Mouse (Mus musculus): ENCODE data around the gene Ccdc175. TPM values are rescaled to one million over a fixed set of nuclear protein-coding genes. Genes with fewer than 3 reads are reported as not detected.

Ccdc175 gene
- polyA plus RNA-seq (2015; fragmentation: Nextera tagmentation; extraction: Ambion mirVana) = not detected in 2 replicates

DNA sequence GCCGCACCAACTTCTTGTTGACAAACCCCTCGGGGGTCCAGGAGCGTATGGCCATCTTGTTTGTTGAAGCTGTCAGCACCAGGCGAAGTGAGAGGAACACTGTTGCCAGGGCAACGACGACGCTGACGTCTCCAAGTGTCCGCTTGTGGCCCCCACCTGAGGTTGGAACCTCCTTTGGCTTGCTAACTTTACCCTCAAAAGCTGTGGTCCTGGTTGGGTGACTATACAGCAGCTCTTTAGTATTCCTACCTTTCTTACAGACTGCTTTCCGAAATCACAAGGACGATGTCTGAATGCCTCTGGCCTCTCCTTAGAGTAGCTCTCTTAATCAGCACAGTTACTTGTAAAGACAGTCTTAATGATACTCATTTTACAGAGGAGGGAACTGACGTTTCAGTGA is at the start of gene Ccdc175:
Gene Ccdc175, minus strand, starts transcription at position 101 of the 400 bp plus-strand sequence.
- Histone ChIP-seq H3K27ac (ENCODE audit: low read length) (no peak within 1 kb of the TSS), H3K9me3 (replicated peaks; ENCODE audit: control insufficient read depth, low read length) (no peaks in the 10 kb centered on the region), H3K36me3 (ENCODE audit: control insufficient read depth, insufficient read depth) (no peaks in the 10 kb centered on the region), H3K27me3 (ENCODE audit: control insufficient read depth, insufficient read depth, low read length) (no peaks in the 10 kb centered on the region), H3K4me2 (ENCODE audit: low read depth, low read length) (no peak within 1 kb of the TSS), H3K4me3 (ENCODE audit: low read length) (no peak within 1 kb of the TSS), H3K4me1 (ENCODE audit: control insufficient read depth, insufficient read depth, low read length) (no peaks in the 10 kb centered on the region), H3K9ac (ENCODE audit: low read length) (no peak within 1 kb of the TSS)
- no peak for ATAC-seq (replicated peaks; ENCODE audit: extremely low read depth, insufficient read depth, low FRiP score)
- WGBS = 57% methylated on average over 12 of the region's 12 CpGs

DNA sequence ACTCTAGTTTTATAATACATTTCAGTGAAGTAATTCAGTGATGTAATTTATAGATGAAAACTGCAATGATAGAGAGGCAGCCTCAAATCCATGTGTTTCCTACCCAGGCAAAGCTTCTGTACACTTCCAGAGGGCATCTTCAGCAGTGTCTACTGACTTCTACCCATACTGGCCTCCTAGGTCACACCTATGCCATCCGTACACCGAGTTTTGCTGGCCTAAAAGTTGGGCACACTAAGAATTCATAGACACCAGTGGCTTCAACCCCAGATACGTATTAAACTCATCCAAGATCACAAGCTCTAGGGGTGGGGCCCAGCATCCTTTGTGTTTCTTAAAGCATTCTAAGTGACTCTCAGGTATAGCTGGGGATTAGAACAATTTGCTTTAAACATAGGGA is 49.3 kb upstream of the Ccdc175 start:
- H3K36me3 ChIP-seq (ENCODE audit: control insufficient read depth, insufficient read depth) = no peaks in the 10 kb centered on the region
- no peak overlapping the region for H3K27ac ChIP-seq (ENCODE audit: low read length)
- H3K4me2 ChIP-seq (ENCODE audit: low read depth, low read length) = no peak overlapping the region
- H3K4me3 ChIP-seq (ENCODE audit: low read length) = no peak overlapping the region
- H3K9ac ChIP-seq (ENCODE audit: low read length) = no peak overlapping the region
- peaks cover 6% of the 10 kb centered on the region for H3K4me1 ChIP-seq (ENCODE audit: control insufficient read depth, insufficient read depth, low read length)
- H3K9me3 ChIP-seq (replicated peaks; ENCODE audit: control insufficient read depth, low read length) = no peaks in the 10 kb centered on the region
- WGBS = 82% methylated on average over 3 of the region's 3 CpGs
- no peak for ATAC-seq (replicated peaks; ENCODE audit: extremely low read depth, insufficient read depth, low FRiP score)
- peaks cover 24% of the 10 kb centered on the region for H3K27me3 ChIP-seq (ENCODE audit: control insufficient read depth, insufficient read depth, low read length)

DNA sequence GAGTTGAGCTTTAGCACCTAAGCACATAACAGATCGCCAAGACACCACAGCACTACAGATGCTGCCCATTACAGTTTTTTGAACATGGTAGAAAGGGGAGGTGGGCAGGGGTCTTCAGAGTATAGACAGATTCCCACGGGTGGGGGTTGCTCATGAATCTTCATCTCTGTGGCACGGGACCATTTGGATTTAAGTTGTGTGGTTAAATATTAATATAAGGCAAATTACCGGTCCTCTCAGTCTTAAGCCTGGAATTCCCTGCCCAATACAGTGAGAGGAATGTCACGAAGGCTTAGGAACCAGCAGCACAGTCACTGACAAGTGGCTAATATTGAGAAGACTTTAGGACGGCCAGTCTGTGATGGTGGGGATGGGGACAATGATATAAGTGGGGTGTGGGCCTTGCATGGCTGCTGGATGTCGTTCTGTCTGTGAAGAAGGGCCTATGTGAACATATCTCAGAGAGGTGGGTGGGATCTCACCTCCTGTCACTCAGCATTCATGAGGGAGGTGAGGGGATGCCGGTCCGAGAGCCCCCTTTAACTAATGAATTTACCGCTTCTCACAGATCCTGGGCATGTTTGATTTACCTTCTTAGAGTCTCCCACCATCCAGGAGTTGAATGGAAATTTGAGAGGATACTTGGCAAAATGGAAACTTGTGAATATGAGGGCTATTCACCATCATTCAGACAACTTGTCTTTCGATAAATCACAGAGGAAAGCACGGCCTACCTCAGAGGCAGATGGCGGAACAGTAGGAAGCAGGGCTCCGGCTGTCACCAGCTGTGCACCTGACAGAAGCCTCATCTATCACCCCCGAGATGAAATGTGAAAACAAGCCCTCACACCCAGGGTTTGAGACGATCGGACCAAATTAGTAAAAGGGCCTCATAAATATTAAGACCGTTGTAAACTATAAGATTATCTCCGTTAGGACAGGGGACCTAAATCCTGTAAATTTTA is 48.3 kb upstream of the Ccdc175 start:
- WGBS = 80% methylated on average over 19 of the region's 19 CpGs
- H3K27ac ChIP-seq (ENCODE audit: low read length) = no peak overlapping the region
- H3K9ac ChIP-seq (ENCODE audit: low read length) = no peak overlapping the region
- ATAC-seq (replicated peaks; ENCODE audit: extremely low read depth, insufficient read depth, low FRiP score) = no peak
- no peaks in the 10 kb centered on the region for H3K9me3 ChIP-seq (replicated peaks; ENCODE audit: control insufficient read depth, low read length)
- H3K4me2 ChIP-seq (ENCODE audit: low read depth, low read length) = no peak overlapping the region
- H3K4me1 ChIP-seq (ENCODE audit: control insufficient read depth, insufficient read depth, low read length) = peaks cover 6% of the 10 kb centered on the region
- no peak overlapping the region for H3K4me3 ChIP-seq (ENCODE audit: low read length)
- H3K36me3 ChIP-seq (ENCODE audit: control insufficient read depth, insufficient read depth) = no peaks in the 10 kb centered on the region
- peaks cover 19% of the 10 kb centered on the region for H3K27me3 ChIP-seq (ENCODE audit: control insufficient read depth, insufficient read depth, low read length)

DNA sequence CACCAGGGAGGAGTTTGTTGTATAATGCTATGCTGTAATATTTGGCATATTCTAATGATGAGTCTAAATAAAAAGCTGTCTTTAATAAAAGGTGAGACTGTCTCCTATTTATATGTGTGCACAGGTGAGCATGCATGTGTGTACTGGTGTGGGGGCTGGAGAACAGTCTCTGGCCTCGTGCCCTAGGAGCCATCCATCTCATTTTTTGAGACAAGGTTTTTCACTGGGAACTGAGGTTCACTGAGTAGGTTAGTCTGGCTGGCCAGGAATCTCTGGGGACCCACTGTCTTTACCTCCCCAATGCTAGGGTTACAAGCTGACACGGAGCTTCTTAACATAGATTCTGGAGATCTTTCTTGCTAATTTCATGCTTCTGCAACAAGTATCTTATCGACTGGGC is 47.3 kb upstream of the Ccdc175 start:
- no peak overlapping the region for H3K4me3 ChIP-seq (ENCODE audit: low read length)
- no peak overlapping the region for H3K4me2 ChIP-seq (ENCODE audit: low read depth, low read length)
- no peak for ATAC-seq (replicated peaks; ENCODE audit: extremely low read depth, insufficient read depth, low FRiP score)
- H3K9ac ChIP-seq (ENCODE audit: low read length) = no peak overlapping the region
- no peaks in the 10 kb centered on the region for H3K9me3 ChIP-seq (replicated peaks; ENCODE audit: control insufficient read depth, low read length)
- peaks cover 10% of the 10 kb centered on the region; the same call in 1 of the 2 replicates for H3K27me3 ChIP-seq (ENCODE audit: control insufficient read depth, insufficient read depth, low read length)
- no peak overlapping the region for H3K27ac ChIP-seq (ENCODE audit: low read length)
- WGBS = 84% methylated on average over 3 of the region's 3 CpGs
- no peaks in the 10 kb centered on the region for H3K36me3 ChIP-seq (ENCODE audit: control insufficient read depth, insufficient read depth)
- peaks cover 4% of the 10 kb centered on the region for H3K4me1 ChIP-seq (ENCODE audit: control insufficient read depth, insufficient read depth, low read length)

DNA sequence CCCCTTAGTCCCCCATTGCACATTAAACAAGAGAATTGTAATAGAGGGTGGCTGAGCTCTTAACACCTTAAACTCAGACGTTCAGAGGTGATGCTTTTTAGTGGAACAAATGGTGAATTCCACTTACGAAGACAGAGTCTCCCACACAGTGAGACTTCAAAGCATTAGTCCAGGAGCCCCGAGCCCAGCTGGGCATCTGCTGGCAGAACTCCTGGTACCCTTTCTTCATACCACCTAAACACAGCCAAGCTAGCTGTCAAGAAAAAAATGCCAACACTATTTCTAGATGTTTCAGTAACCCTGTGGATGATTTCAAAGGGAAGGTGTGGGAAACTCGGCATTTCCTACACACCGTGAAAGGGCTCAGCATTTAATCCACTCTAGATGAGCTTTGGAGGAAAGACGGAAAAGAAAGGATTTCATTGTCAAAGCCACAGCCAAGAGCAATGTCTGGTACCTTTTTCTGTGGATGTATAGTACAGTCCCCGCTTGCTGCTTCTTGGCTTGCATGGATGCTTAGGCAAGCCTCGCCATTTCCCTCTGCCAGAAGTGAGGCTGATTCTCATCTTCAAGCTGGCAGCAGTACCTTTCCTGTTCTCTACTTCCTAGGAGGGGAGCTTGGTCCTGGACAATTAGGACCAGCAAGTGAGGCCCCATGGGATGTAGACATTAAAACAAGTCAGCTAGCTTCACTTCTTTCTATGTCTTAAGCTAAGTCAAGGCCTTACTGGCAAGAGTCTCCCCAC is 44.8 kb upstream of the Ccdc175 start:
- Histone ChIP-seq H3K9ac (ENCODE audit: low read length) (no peak overlapping the region), H3K9me3 (replicated peaks; ENCODE audit: control insufficient read depth, low read length) (no peaks in the 10 kb centered on the region), H3K4me2 (ENCODE audit: low read depth, low read length) (no peak overlapping the region), H3K27ac (ENCODE audit: low read length) (no peak overlapping the region), H3K4me1 (ENCODE audit: control insufficient read depth, insufficient read depth, low read length) (no peaks in the 10 kb centered on the region), H3K36me3 (ENCODE audit: control insufficient read depth, insufficient read depth) (no peaks in the 10 kb centered on the region), H3K27me3 (ENCODE audit: control insufficient read depth, insufficient read depth, low read length) (no peaks in the 10 kb centered on the region), H3K4me3 (ENCODE audit: low read length) (no peak overlapping the region)
- 72% methylated on average over 8 of the region's 8 CpGs for WGBS
- ATAC-seq (replicated peaks; ENCODE audit: extremely low read depth, insufficient read depth, low FRiP score) = no peak

DNA sequence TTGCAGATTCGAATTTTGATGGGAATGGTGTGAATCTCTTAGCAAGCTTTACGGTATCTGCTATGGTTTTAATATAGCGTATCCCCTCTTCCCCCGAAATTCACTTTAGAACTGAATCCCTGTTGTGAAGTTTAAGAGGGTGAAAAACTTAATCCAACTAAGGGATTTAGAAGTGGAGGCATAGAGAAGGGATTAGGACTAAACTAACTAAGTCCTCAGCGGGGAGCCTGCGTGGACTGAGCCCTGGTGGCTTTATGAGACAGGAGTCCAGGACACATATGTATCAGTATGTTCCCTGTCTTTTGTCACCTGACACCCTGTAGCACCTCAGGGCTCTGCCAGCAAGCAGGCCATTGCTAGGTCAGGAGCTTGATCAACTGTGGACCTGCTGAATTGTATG is 42.9 kb upstream of the Ccdc175 start:
- Histone ChIP-seq H3K4me1 (ENCODE audit: control insufficient read depth, insufficient read depth, low read length) (no peaks in the 10 kb centered on the region), H3K9me3 (replicated peaks; ENCODE audit: control insufficient read depth, low read length) (no peaks in the 10 kb centered on the region), H3K27me3 (ENCODE audit: control insufficient read depth, insufficient read depth, low read length) (no peaks in the 10 kb centered on the region), H3K36me3 (ENCODE audit: control insufficient read depth, insufficient read depth) (no peaks in the 10 kb centered on the region), H3K27ac (ENCODE audit: low read length) (no peak overlapping the region), H3K4me3 (ENCODE audit: low read length) (no peak overlapping the region), H3K4me2 (ENCODE audit: low read depth, low read length) (no peak overlapping the region), H3K9ac (ENCODE audit: low read length) (no peak overlapping the region)
- no peak for ATAC-seq (replicated peaks; ENCODE audit: extremely low read depth, insufficient read depth, low FRiP score)
- WGBS = 77% methylated on average over 6 of the region's 6 CpGs

DNA sequence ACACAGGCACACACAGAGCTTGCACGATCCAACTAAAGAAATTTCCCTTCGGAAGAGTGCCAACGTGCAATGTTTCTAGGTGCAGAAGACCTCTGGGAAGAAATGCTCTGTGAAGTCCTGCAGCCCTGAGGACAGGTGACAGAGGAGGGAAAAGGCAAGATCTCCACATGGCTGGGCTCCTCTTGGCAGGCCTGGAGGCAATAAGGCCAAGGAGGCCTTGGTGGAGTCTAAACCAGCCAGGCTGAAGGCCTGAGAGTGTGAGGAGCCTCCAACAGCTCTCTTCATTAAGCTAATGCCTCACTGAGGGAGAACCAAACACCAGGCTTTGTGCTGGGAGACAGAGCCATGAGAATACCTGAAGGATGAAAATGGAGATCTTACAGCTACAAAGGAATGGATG is 40.5 kb upstream of the Ccdc175 start:
- no peak overlapping the region for H3K9ac ChIP-seq (ENCODE audit: low read length)
- ATAC-seq (replicated peaks; ENCODE audit: extremely low read depth, insufficient read depth, low FRiP score) = no peak
- H3K9me3 ChIP-seq (replicated peaks; ENCODE audit: control insufficient read depth, low read length) = no peaks in the 10 kb centered on the region
- H3K27ac ChIP-seq (ENCODE audit: low read length) = no peak overlapping the region
- H3K4me3 ChIP-seq (ENCODE audit: low read length) = no peak overlapping the region
- H3K4me2 ChIP-seq (ENCODE audit: low read depth, low read length) = no peak overlapping the region
- no peaks in the 10 kb centered on the region for H3K27me3 ChIP-seq (ENCODE audit: control insufficient read depth, insufficient read depth, low read length)
- no peaks in the 10 kb centered on the region for H3K36me3 ChIP-seq (ENCODE audit: control insufficient read depth, insufficient read depth)
- no peaks in the 10 kb centered on the region for H3K4me1 ChIP-seq (ENCODE audit: control insufficient read depth, insufficient read depth, low read length)
- WGBS = 89% methylated on average over 3 of the region's 3 CpGs

DNA sequence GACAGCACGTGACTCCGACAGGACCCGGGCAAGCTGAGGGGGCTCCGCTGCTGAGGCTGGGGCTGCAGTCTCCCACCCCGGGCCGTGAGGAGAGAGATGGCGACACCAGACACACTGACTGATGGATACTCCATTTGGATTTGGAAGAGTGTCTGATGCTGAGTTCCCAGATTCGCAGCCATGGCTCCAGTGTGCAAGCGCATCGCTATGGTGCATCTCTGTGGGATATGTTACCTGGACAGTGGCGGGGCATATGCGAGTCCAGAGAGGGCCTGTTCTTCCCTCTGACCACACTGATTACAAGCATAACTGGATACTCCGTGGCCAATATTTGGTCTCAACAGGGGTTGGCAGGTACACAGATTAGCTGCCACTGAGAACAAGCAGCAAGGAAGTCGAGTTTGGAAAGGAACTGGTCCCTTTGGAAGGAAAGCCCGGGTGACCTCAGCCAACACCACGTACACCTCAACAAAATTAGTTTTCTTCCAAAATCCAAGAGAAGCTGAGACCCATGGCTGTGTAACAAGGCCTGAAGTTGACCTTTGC is 38.8 kb upstream of the Ccdc175 start:
- Histone ChIP-seq H3K4me3 (ENCODE audit: low read length) (no peak overlapping the region), H3K9me3 (replicated peaks; ENCODE audit: control insufficient read depth, low read length) (no peaks in the 10 kb centered on the region), H3K27ac (ENCODE audit: low read length) (no peak overlapping the region), H3K36me3 (ENCODE audit: control insufficient read depth, insufficient read depth) (no peaks in the 10 kb centered on the region), H3K4me1 (ENCODE audit: control insufficient read depth, insufficient read depth, low read length) (no peaks in the 10 kb centered on the region), H3K4me2 (ENCODE audit: low read depth, low read length) (no peak overlapping the region), H3K27me3 (ENCODE audit: control insufficient read depth, insufficient read depth, low read length) (no peaks in the 10 kb centered on the region), H3K9ac (ENCODE audit: low read length) (no peak overlapping the region)
- WGBS = 90% methylated on average over 16 of the region's 16 CpGs
- no peak for ATAC-seq (replicated peaks; ENCODE audit: extremely low read depth, insufficient read depth, low FRiP score)

DNA sequence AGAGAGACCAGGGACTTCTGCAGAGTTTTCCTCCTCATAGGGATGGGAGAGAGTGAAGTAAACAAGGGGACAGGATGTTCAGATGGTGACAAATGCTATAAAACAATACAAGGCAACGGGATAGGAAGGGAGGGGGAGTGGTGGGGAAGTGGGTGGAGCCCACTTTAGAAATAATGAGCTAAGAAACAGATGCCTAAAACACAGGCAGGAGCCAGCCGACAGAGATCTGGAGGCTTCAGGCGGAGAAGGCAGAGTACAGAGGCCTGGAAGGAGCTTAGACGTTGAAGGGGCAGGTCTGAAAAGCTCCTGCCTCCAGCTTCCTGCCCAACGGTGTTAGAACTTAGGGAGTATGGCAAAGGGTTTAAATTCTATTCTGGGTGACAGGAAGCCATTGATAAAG is 28.7 kb upstream of the Ccdc175 start:
- peak; percentile 63 for ATAC-seq (replicated peaks; ENCODE audit: extremely low read depth, insufficient read depth, low FRiP score)
- H3K36me3 ChIP-seq (ENCODE audit: control insufficient read depth, insufficient read depth) = no peaks in the 10 kb centered on the region
- no peak overlapping the region for H3K4me2 ChIP-seq (ENCODE audit: low read depth, low read length)
- H3K9me3 ChIP-seq (replicated peaks; ENCODE audit: control insufficient read depth, low read length) = no peaks in the 10 kb centered on the region
- H3K27ac ChIP-seq (ENCODE audit: low read length) = peak overlapping the region; percentile 71
- no peak overlapping the region for H3K9ac ChIP-seq (ENCODE audit: low read length)
- no peak overlapping the region for H3K4me3 ChIP-seq (ENCODE audit: low read length)
- WGBS = 42% methylated on average over 5 of the region's 5 CpGs
- no peaks in the 10 kb centered on the region for H3K4me1 ChIP-seq (ENCODE audit: control insufficient read depth, insufficient read depth, low read length)
- H3K27me3 ChIP-seq (ENCODE audit: control insufficient read depth, insufficient read depth, low read length) = no peaks in the 10 kb centered on the region
